Mouse (Mus musculus) urinary bladder, adult 2 months (tissue): ENCODE results near the gene Zswim3. TPM values are rescaled to one million over a fixed set of nuclear protein-coding genes. Genes with fewer than 3 reads are reported as not detected.
"Not testable (repeated sequence)": the region's sequence is repeated elsewhere in the genome, so short reads cannot be mapped to it uniquely, and the experiment has no call there.

ENCODE experiments used
- DNase-seq: peaks from one replicate; pipeline ENCODE4 v3.0.0; 2022; ENCODE audit warnings: low spot score
- polyA plus RNA-seq: library from polyadenylated mRNA; depleted of rRNA; stranded (reverse); fragments of >200 nt; gene quantifications from 2 replicates; pipeline ENCODE4 v1.2.3, GENCODE M21; 2012

The Zswim3 gene
- polyA plus RNA-seq, 1 experiment: 5.3 TPM

DNA sequence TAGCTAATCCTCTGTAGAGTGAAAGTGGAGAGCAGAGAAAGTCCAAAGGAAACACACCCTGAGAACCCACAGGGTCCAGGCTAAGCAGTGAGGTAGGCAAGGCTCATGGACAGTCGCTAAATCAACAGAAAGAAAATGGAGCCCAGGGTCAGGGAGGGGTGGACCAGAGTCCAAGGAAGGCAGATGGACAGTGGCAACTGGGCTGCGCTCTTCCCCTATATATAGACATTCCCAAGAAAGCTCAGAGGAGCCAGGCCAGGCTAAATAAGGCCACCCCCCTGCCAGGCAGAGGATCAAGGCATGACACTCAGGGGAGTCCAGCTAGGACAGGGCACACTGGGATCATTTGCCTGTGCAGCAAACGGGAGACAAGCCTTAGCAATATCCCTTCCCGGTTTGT is 23.0 kb upstream of the Zswim3 start:
- no peak for DNase-seq

DNA sequence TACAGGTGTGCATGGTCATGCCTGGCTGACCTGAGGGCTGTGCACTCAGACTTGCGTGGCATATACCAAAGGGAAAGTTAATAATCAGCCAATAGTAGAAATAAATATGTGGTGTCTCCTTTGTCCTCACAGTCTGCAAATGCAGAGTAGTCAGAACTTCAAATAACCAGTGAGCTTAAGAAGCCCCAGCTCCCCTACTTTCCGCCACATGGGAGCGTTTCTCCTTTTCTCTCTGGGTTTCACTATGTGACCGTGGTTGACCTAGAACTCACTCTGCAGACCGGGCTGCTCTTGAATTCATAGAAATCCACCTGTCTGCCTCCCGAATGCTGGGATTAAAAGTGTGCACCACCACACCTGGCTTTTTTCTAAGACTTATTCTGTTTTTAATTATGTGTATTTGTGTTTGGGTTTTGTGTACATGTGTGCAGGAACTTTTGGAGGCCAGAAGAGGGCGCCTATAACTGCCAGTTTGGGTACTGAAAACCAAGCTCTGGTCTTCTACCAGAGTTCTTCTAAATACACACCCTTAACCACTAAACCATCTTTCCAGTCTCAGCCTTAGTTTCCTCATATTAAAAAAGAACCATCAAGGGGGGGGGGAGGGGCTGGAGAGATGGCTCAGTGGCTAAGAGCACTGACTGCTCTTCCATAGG is 20.8 kb upstream of the Zswim3 start:
- DNase-seq: no peak

DNA sequence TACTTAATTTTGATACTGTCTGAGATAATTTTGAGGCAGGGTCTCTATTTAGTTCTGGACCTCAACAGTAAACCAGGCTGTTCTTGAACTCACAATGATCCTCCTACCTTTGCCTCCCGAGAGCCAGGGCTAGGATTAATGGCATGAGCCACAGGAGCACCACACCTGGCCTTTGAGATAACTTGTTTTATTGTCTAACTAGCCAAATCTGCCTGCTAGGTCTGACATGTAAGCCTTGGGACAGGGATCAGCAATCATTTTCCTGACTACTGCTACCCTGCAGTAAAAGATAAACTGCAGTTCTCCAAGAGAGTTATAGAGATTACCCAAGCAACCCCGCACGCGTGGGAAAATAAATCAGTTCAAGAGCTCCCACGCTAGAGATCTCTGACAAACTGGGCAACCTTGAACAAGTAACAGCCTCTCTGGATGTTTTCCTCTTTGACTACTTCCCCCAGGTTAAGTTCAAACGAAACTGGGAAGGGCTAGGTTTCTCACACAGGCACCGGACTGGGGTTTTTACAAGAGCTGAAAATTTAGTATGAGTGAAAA is 20.0 kb upstream of the Zswim3 start:
- no peak for DNase-seq

DNA sequence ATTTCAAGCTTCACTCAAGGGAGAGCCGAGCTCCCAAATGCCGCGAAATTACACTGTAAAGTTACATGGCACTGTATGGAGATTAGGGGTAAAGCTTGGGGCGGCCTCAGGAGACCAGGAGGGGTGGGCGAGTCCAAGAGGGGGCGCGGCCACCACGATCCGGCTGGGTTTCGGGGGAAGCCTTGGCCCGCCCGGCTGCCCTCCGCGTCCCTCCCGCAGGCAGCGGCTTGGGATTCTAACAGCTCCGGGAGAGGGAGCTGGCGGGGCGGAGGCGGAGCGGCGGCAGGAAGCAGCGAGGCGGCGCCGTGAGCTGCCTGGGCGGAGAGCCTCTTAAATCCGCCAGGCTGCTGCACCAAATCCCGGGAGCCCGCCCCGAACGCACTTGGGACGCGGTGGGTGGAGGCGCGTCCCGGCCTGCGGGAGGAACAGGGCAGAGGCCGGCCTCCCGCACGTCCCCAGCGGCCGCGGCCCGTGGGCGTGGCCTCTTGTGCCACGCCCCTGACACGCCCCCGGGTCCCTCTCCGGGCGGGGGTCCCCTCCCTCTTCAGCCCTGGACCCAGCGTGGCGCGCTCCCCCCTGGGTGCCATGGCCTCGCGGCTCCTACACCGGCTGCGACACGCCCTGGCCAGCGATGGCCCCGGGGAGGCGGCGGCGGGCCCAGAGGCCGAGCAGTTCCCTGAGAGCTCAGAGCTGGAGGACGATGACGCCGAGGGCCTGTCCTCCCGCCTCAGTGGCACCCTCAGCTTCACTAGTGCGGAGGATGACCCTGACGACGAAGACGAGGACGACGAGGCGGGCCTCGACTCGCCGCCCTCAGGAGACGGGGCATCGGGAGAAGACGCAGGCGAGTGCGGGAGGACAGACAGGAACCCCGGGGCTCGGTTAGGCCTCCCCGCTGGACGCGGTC is 19.2 kb upstream of the Zswim3 start, which contains the start of gene Snx21:
Gene Snx21 (plus strand): TSS at position 343 of the 907 bp plus-strand sequence.
- DNase-seq: peak; percentile 87

DNA sequence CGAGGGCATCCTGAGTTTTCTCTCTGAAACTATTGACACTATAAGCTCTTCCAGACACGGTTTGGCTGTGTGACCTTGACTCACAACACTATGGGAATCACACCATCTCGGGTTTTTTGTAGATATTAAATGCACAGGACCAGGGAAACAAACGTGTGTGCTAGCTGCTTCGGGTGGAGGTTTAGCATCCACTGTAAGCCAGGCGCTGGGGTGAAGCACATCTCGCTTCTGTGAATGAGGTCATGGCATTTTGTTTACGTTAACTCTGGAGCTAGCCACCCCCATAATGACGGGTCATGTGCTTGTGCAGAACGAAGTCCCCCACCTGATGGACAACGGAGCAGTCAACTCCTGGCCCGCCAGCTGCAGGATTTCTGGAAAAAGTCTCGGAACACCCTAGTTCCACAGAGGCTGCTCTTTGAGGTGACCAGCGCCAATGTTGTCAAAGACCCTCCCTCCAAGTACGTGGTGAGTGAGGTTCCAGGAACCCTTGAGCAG is 18.5 kb upstream of the Zswim3 start:
- no peak for DNase-seq

DNA sequence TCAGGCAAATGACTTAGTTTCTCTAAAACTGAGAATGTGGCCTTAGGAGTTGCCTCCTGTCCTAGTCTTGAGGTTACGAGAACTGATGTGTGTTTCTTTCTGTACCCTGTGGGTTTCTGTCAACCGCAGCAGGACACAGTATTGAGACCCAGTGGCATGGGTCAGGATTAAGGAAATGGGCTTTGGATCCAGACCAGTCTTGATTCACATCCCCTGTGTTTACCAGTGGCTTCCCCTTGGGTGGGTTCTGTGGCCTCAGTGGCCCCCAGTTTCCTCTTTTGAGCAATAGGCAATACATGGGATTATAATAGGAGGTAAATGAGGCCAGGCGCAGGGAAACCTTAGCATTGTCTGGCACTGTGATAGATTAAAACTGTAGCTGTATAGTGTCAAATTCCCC is 17.9 kb upstream of the Zswim3 start:
- DNase-seq: no peak

DNA sequence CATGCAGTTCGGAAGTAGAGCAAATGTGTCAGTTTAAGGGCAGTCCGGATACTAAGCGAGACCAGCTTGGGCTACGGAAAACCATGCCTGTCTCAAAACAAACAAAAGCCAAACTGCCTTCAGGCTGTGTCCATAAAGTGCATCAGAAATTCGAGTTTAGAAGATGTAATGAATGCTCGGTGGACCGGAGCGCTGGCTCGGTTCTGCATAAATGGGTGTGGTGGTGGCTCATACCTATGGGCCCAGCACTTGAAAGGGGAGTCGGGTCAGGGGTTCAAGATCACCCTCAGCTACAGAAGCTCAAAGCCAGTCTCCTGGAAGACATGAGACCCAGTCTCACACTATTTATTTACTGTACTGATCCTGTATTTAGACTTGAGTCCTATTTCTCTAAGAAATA is 17.1 kb upstream of the Zswim3 start:
- DNase-seq: no peak

DNA sequence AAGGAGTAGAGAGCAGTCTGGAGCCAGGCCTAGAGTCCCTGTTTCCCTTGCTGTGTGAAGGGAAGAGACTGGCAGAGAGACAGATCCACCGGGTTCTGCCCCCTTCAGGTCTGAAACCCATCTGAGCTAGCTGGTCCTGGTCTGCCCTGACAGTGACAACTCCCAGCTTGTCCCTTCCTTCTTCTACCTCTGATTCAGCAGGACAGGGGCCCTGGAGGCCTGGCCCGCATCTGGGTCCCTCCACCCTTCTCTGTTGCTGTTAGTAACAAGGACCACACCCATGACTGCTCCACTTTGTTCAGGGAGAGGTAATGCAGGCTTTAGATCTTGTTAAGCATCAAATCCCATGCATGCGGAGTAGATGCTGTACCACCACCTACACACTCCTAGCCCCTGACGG is 16.5 kb upstream of the Zswim3 start:
- no peak for DNase-seq

DNA sequence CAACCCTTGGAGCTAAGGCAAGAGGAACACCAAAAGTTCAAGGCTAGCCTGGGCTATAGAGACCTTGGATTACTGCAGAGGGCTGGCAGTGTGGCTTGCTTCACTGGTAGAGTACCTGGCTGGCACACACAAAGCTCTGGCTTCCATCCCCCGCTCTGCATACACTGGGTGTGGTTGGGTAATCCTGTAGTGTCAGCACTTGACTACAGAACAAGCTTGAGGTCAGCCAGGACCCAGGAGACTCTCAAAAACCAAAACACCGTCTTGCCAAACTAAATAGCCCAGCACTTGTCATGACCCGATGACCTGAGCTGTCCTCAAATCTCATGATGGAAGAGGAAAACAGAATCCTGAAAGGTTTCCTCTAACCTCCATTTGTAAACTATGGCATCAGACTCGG is 14.4 kb upstream of the Zswim3 start:
- DNase-seq: no peak

DNA sequence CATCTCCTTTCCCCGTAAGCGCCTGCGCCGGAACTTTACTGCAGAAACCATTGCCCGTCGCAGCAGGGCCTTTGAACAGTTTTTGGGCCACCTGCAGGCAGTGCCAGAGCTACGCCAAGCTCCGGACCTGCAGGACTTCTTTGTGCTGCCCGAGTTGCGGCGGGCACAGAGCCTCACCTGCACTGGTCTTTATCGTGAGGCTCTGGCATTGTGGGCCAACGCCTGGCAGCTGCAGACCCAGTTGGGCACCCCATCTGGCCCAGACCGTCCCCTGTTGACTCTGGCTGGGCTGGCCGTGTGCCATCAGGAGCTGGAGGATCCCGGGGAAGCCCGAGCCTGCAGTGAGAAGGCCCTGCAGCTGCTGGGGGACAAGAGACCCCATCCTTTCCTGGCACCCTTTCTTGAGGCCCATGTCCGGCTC is 13.0 kb upstream of the Zswim3 start:
- DNase-seq: no peak

DNA sequence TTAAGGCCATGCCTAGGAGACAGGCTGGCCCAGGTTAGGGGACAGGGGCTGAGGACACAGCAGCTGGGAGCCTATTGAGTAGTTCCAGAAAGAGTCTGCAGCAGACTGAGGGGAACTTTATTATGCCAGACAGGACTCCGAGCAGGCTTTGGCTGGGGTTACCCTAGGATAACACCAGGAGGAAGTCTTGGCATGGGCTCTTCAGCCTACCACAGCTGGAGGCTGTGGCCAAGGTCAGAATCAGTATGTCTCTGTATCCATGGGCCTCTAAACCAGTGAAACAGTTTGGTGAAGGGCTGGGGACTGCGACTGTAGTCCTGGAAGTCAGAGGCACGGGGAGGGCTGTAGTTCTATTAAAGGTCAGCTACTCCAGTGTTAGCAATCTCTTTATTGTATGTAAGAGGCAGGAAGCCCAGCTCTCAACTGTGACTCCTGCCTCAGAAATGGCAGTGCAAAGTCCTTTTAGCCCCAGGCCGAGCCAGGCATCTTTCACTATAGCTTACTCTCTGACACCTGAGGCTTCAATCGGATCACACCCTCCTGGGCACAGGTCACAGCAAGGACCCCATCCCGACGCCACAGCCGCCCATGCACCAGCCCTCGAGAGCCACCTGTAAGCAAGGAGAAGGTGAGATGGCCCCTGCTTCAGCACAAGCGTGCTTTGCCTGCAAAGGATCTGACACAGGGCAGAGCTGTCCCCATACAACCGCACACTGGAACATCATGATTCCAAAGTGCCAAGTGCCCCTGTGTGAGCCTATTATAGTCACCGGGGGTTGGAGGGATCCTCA is 12.3 kb upstream of the Zswim3 start:
- DNase-seq: no peak

DNA sequence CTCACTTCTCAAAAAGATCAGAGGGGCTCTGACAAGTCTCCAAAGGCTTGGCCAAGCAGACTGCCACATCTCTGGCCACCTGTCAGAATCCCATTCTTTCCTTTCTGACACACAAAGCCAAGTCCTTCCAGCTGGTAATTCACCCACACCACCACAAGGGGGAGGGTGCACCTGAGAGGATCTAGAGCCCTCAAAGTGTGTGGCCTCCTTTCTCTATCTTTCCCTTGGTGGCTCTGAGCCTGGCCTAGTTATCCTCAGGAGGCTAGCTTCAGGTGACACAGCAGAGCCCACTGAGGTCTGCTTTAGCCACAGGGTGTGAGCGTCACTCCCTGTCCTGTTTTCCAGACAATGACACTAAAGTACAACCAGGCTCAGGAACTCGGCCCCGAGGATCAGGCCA is 11.7 kb upstream of the Zswim3 start:
- DNase-seq: no peak

DNA sequence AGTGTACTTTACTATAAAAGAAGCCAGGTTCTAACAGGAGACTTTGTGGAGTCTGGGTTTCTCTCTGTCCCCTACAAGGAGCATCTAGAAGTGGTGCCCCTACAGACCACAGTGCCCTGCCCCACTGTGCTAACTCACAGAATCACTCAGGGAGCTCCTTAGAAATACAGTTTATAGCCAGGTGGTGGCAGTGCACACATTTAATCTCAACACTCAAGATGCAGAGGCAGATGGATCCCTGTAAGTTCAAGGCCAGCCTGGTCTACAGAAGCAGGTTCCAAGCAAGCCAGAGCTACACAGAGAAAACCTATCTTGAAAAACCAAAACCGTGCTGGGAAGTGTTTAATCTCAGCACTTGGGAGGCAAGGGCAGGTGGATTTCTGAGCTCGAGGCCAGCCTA is 11.1 kb upstream of the Zswim3 start:
- DNase-seq: no peak

DNA sequence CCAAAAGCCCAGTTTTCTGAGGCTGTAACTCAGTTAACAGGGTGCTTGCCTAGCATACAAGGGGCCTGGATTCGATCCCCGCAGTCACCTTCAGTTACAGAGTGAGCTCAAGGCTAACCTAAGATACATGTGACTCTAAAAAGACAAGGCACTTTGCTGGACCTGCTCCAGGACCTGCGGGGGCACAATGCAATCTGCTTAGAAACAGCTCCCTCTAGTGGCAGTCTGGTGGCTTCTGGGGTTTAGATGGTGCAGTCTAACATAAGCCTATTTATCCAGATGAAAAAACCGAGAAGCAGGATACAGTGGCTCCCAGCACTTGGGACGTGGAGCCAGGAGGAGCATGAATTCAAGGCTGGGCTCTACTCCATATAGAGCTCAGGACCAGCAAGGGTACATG is 10.6 kb upstream of the Zswim3 start:
- DNase-seq: no peak

DNA sequence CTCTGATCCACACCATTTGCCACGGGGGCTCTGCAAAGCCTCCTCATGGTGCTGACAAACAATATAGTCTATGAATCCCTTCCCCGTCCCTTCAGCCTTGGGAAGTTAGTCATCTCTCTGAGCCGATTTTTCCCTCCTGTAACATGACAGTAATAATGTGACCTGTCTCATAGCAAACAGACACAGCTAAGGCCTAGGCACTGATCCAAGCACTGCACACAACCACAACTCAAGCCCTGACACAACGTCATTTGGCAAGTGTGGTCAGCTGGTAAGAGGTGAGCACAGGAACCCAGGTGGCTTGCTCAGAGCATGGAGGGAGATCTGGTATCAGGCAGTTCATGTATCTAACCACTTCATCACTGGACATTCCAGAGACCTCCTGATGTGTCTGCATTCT is 9.0 kb upstream of the Zswim3 start:
- DNase-seq: no peak

DNA sequence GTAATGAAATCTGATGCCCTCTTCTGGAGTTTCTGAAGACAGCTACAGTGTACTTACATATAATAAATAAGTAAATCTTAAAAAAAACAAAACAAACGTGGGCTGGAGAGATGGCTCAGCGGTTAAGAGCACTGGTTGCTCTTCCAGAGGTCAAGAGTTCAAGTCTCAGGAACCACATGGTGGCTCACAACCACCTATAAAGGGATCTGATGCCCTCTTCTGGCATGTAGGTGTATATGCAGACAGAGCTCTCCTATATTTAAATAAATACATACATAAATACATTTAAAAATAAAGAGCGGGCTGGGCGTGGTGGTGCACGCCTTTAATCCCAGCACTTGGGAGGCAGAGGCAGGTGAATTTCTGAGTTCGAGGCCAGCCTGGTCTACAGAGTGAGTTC is 6.3 kb upstream of the Zswim3 start:
- not testable (repeated sequence) for DNase-seq

DNA sequence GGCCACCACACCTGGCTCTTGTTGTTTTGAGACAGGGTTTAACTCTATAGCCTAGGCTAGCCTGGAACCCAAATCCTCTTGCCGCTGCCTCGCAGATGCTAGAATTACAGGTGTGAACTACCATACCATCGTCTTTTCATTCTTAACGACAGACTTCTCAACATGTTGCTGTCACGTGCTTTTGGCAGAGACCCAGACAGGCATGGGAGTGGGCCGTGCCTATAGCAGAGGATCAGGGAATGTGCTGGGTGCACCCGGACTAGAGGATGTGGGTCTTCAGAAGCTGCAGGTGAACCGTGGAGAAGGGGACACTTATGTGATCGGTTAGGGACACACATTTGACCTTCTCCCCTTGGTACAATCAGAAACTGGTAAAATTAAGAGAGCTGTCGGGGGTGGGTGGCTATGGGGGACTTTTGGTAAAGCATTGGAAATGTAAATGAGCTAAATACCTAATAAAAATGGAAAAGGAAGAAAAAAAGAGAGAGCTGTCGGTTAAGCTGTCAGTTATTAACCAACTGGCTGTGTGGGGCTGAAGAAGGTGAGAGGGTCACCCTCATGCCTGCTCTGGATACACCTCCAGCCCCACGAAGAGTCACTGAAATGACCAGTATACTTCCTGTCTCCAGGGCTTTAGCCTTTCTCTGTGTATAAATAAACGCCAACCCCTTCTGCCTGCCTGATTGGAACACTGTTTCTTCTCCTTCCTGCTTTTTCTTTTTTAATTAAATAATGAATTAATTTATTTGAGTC is 4.5 kb upstream of the Zswim3 start:
- DNase-seq: no peak

DNA sequence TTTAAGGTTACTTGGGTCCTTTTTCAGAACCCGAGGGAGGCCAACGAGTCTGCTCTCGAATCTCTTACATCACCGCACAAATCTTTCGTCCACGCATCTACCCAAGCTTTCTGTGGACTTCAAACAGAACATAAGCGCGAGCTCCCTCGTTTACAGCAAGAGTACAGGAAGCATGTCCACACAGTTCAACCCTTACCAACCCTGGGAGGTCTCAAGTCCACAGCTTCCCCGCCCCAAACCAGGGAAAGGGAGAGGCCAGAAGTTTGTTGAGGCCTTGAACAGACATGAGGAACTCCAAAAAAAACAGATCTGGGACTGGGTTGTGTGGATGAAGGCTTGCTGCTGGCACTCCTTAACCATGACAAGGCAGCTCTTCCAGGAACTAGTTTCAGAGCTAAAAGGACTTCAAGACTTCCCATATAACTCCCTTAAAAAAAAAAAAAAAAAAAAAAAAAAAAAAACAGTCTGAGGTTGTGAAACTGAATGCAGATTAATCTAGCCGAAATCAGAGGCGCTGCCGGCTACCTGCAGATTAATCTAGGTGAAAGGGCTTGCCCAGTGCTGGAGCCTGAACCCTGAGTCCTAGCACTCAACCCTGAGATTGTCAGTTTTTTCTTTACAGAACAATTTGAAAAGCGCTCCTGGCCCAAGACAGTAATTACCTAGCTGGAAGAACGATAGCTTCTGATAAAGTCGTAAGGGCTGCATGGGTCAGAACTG is 1.5 kb upstream of the Zswim3 start:
- DNase-seq: no peak

DNA sequence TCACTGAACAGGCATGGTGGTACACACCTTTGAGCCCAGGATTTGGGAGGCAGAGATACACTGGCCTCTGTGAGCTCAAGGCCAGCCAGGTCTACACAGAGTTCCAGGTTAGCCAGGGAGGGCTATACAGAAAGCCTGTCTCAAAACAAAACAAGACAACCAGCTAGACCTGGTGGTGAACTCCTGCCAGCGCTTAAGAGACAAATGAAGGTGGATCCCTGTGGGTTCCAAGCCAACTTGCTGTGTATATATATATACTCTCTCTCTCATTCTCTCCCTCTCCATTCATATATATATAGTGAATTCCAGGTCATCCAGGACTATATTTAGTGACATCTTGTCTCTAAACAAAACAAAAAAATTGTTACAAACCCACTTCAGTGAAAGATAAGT is 981 bp upstream of the Zswim3 start:
- no peak for DNase-seq

DNA sequence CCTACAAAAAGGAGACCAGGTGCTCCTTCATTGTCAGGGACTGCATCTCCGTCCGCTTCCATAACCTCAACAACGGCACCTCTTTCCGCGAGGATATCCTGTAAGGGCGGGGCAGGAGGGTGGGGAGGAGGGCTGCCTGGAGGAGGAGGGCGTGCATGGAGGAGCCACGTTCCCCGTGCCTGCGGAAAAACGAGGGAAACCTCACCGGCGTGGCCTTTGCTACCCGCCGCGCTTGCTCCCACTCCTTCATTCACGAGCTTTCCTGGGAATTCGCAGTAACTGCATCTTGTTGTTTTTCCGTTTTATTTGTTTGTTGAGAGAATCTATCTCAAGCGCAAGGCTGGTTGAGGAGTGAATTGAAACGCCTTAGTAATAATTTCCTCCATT is 427 bp downstream of the Zswim3 start:
- no peak for DNase-seq

DNA sequence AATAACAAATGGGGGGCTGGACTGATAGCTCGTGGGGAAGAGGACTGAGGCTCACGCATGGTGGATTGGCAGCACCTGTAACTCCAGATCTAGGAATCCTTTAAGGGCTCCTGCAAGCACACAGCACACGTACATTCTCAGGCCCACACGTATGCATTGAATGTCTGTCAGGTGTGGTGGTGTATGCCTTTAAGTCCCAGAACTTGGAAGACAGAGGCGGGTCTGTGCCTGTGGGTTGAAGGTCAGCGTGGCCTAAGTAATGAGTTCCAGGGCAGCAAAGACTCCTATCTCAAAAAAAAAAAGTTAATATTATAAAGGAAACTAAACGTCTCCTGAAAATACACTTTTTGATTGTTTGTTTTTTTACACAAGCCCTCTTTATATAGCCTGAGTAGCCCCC is 1.7 kb downstream of the Zswim3 start:
- no peak for DNase-seq
